Comparison of ENCODE assay signal across 8 mouse cellular contexts in genomic region chr3:90508950-90509746, GRCm38 (mm10). TPM values are rescaled to one million over a fixed set of nuclear protein-coding genes. Genes with fewer than 3 reads are reported as not detected.
DNase-seq lines count a peak whose midpoint lies in the region; ATAC-seq lines count a peak whose summit lies in the region.

Chtop (minus strand) TSS chr3:90509498.

- ATAC-seq in megakaryocyte progenitor cell, adult 5-6 weeks (replicated peaks; ENCODE audit: poor library complexity), result peak; percentile 80

- DNase-seq in adipocyte (ENCODE audit: low spot score), result peak; percentile 99
- peak; percentile 100 for DNase-seq in embryo, embryonic 10 days (ENCODE audit: low spot score)
- peak; percentile 100 for DNase-seq in gastrocnemius, postnatal 10 days
- peak; percentile 100 for DNase-seq in induced T-regulatory cell, adult 2 months (ENCODE audit: low read depth)
- DNase-seq in left cerebral cortex, adult 9 months (ENCODE audit: low spot score in 2 of 2), result peak; percentile 95 to 99
- DNase-seq in right cerebral cortex, postnatal 14 days, result peak; percentile 100
- peak; percentile 99 to 100 for DNase-seq in urinary bladder, postnatal 36 days (ENCODE audit: low spot score in 2 of 2)

RNA-seq across cellular contexts. Expression of gene Chtop, which starts in this region (rescaled TPM):
- 100 to 1,000 TPM; 103 to 108 TPM for total RNA-seq in gastrocnemius, postnatal 10 days (2021)
- total RNA-seq in megakaryocyte progenitor cell, adult 5-6 weeks (2015), result 112 and 119 TPM in 2 replicates
- total RNA-seq in megakaryocyte progenitor cell, adult 5-6 weeks (2017), result 96.0 and 114 TPM in 2 replicates

Comparison
In these comparisons a context has a peak if more than half of its experiments do, and no peak if none do; other contexts are left out.
1. Peak in every context shown above with its lines: DNase-seq and ATAC-seq.